Mouse (Mus musculus): ENCODE results near the gene Dgke.

The Dgke gene

DNA sequence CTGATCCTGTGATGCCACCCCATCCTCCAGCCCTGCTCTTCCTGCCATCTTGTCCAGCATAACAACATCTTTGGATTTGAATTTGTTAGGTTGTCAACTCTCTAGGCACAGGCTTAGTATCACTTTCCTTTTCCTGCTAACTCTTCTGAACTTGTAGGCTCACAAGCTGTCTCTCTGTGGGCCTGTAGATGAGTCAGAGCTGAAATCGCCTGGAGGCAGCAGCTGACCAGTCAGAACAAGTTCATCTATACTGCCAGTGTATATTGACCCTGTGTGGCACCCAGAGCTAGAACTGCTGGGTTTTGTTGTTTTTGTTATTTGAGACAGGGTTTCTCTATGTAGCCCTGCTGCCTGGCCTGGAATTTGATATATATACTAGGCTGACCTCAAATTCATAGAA, 35.5 kb downstream of the Dgke start:
- no peak for DNase-seq

DNA sequence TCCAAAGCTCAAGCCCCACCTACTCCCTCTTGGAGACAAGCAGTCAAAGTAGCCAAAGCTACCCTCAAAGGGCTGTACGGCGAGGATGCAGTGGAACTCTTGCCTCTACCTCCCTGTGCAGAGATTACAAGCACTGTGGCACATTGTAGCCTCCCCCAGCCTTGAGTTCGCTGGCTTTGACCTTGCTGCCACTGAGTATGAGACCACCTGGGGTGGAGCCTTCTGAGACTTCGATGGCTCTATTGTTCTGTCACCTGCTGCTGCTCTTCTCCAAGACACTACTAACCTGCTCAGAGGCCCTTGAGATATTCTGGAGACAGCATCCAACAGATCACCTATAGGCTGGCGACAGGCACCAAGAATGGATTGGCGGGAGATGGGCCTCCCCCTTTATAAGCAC, 36.1 kb downstream of the Dgke start:
- DNase-seq = no peak

DNA sequence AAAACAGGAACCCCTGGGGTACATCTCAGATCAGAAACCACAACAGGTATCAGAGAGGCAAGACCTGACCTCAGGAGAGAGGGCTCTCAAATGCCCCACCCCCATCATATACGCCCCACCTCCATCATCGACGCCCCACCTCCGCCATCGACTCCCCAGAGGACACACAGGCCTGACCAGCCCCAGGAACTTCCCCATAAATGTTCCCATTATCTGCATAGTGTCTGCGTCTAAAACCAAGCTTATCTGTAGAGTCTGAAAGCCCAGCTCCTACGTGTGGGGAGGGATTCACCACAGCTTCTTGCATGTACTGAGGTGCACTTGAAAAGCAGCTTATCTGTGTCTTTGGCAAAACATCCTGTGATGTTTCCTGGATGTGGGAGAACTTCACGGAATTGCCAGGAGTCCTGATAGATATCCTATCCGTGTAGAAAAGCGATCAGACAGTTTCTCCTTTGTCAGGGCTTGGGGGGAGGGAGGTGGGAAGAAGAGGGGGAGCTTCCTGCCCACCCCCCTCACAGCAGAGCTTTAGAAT, 37.7 kb downstream of the Dgke start:
- no peak for DNase-seq

DNA sequence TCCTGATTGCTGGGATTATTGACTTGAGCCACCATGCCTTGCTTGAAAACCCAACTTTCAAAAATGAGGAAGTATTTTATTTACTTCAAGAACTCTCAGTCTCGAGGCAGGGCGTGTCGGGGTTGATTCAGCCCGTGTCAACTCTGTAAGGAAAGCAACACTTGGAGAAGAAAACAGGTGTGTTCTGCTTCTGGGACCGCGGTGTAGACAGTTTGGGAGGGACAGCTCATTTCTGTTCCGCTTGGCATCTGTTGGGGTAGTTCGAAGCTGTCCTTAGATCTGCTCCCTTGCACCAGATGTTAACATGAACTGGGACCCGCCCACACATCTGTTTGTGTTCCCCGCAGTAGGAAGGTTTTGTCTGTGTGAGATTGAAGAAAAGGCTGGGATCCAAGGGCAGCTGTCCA, 38.7 kb downstream of the Dgke start:
- no peak for DNase-seq

DNA sequence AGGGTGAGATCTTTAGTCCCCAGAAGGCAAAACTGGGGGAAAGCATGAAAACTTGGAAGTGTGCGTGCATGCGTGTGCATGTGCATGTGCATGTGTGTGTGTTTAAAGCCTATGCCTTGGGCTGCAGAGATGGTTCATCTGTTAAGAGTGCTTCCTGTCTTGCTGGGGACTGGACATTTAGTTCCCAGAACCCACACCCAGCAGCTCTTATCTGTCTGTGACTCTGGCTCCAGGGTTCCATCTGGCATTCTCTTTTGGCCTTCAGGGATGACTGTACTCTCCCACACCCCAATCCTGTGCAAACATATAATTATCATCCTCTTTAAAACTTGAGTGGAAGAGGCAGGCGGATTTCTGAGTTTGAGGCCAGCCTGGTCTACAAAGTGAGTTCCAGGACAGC, 40.5 kb downstream of the Dgke start:
- no peak for DNase-seq

DNA sequence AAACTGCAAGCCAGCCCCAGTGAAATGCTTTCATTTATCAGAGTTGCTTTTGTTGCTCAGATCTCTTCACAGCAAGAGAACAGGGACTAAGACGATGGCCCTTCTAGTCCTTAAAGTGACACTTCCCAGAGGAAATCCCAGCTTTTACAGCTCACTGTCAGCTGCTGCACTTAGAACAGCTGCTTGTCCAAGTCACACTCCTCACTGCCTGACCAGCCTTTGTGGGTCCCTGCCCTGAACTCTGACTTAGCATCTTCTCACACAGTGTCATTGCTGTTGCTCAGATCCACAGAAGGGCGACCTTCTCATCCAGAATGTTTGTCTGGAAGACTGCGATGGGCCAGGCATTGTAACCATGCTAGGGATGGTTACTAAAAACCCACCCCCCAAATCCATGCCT, 41.0 kb downstream of the Dgke start:
- no peak for DNase-seq

DNA sequence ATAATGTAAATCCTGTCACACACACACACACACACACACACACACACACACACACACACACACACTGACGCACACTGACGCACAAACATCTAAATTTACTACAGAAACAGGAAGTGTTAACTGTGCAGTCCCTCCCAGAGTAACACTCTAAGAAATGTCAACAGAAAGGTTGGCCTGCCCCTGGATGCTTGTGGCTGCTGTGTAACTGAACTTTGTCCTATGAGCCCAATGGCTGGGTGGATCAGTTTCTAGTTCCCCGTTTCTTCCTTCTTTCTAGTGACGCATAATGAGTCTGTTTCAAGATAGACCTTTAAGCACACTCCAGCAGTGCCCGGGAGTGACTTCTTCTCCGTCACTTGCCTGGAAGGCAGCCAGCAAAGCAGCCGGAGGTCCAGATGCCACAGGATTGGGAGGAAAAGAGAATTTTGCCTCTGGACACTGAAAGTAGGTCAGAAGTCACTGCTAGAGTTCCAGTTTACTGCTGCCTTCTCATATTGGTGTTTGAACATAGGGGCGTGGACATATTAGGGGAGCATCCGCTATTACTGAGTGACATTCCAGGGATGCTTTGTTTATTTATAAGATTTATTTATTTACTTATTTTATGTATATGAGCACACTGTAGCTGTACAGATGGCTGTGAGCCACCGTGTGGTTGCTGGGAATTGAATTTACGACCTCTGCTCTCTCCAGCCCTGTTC, 42.3 kb downstream of the Dgke start:
- peak; percentile 86 for DNase-seq

DNA sequence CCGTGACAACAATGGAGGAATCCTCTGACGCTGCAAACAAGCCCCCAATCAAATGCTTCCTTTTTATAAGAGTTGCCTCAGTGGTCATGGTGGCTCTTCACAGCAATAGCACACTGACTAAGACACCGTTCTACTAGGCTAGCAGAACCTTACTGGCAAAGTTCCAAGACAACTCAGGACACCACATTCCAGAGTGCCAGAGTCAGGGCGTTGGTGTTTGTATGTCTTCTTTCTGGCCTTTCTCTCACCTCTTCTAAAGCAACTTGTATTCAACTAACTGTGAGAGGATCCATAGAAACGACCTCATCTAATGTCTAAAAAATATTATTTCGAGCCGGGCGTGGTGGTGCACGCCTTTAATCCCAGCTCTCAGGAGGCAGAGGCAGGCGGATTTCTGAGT, 43.2 kb downstream of the Dgke start:
- no peak for DNase-seq

DNA sequence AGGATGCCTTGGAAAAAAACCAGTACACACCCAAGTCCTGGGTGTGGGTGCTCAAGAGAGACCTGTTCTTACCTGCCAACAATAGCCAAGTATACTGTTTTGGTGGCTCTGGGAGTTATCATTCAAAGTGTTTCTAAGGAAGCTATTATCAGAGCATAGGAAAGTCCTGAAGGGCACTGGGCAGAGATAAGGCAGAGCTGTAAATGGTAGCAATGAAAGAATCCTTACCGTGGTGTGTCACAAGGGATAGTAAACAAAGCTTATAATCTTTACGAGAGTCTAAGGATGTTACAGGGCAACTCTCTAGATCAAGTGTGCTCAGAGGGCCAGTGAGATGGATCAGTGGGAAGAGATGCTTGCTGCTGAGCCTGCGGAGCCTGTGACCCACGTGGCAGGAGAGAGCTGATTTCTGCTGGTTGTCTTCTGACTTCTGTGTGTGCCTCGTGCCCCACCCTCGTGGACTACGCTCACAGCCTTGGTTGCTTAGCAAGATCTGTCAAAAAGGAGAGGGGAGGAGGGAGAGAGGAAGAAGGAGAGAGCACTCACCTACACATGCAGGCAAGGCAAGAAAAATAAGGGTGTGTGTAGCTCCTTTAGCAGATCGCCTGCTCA, 44.4 kb downstream of the Dgke start:
- DNase-seq = no peak

DNA sequence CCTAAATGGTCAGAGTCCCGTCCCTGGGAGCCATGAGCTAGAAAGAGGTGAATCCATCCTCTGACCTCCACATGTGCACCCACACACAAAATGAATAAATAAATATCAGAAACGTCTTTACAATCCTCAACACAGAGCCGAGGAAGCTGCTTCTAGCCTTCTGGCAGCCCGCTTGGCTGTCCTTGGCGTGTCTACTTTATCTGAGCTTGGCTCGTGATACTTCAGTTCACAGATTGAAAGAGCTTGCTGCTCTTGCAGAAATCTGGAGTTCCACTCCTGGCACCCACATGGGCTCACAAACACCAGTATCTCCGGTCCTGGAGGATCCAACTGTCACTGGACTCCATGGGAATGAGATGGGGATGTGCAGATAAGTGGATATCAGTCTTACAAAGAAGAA, 45.0 kb downstream of the Dgke start:
- no peak for DNase-seq

DNA sequence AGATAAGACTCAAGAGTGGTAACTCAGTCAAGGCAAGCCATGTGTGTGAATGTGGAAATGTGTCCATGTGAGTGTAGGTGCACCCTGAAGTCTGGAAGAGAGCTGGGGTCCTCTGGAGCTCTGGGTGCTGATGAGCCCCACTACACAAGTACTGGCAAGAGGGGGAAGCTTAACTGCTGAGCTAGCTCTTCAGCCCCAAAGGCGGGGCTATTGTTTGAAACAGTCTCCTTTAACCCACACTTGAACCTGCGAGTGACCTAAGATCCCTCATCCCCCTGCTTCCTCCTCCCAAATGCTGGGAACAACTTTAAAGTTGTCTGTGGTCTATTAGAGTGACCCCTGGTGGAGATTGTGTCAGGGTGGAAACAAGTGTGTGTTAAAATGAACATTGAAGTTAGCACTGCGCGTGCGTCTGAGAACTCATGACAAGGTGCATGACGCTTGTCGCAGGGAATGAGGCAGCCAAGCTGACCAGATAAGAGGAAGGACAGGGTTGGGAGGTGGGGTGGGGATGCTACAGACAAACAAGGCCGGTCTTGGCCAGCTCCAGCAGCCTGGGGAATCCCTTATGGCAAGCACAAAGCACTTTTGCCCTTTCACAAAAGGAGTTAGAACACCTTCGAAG, 45.9 kb downstream of the Dgke start:
- DNase-seq = no peak

DNA sequence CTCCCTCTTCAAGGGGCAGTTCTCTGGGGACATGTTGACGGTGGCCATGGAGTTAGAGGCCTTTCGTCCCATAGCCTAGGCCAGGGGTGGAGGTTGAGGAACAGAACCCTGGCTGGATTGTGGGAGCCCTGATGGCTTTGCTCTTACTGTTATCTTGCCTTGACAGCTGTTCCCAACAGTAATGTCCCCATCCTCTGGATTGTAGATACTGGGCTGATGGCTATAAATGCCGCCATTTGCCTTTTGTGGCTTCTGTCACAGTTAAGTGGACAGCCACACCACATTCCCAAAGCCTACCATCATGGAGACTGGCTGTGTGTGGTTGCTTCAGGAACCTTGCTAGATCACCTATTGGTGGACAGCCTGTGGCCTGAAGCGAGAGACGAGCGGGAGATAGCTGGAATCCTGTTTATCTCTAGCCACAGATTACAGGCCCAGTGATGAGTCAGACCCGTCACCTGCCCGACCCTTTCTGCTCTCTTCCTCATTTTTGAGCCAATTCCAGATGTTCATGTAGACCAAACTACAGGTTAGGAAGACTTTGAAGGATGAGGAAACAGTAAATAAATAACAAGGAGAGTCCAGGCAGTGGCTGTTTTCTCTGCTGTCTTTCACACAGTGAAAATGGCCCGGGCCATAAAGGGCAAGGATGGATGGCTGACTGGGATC, 49.0 kb downstream of the Dgke start:
- DNase-seq = no peak

DNA sequence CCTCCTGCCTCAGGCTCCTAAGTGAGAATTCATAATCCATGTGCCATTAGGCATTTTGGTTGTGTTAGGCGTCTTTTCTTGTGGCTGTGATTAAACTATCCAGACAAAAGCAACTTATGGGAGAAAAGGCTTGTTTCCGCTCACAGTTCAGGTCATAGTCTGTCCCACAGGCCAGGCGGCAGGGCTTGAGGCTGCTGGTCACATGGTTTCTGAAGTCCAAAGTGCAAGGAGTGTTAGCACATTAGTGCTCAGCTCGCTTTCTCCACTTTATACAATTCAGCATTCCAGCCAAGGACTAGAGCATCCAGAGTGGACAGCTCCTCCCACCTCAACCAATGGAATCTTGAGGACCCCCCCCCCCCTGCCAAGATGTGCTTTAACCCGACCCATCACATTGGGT, 54.4 kb downstream of the Dgke start:
- DNase-seq = peak; percentile 72

DNA sequence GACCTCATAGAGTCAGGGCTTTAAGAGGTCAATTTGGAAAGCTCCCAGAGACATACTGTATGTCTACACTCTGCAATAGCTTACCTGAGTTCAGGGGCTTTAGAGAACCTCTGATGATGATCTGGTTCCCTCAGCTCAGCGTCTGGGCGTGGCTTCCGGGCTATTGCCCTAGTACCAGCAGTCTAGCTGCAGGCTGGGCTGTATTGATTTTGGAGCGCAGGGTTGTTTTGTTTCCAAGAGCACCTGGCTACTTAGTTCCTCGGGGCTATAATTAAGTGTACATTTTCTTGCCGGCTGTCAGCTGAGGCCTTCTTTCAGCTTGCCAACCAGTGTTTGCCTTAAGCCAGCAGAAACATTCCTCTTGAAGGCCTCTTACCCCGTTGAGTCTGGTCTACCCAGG, 57.2 kb downstream of the Dgke start:
- no peak for DNase-seq

DNA sequence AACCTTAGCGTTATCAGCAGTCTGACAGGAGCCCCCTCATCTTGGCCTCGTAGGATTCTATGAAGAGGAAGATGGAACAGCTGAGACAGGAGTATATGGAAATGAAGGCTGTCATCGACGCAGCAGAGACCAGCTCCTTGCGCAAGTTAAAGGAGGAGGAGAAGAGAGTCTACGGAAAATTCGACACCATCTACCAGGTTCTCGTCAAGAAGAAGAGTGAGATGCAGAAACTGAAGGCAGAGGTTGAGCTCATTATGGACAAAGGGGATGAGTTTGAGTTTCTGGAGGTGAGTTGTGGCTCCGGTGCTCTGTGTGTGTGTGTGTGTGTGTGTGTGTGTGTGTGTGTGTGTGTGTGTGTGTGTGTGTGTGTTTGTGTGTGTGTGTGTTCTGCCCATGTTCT, 57.6 kb downstream of the Dgke start:
- no peak for DNase-seq

DNA sequence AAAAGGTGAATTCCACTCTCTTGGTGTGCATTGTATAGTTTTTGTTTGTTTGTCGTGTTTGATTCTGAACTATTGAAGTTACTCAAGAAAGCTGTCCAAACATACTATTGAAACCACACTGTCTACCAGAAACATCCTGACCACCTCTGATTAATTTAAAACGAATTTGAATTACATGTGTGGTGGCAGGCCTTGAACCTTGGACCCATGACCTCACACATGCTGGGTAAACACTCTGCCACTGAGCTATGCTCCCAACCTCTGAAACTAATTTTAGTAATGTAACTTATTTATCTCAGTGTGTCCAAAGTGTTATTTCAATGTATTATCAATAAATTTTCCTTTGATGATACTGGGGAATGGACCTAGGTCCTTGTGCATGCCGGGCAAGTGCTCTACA, 59.1 kb downstream of the Dgke start:
- DNase-seq = no peak

DNA sequence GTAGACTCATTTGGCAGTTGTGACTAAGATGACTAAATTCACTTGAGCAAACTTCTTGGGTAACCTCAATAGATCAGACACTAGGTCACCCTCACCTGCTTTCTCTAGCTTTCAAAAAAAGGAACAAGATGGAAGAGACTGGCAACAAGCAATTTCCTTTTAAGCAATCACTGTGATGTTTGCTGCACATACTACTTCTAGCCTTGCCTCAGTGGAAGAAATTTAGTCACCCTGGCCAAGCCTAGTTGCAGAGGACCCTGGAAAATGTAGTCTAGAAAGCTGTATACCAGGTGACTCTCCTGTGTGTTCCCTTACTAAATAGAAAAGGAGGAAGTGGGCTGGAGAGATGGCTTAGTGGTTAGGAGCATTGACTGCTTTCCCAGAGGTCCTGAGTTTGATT, 60.2 kb downstream of the Dgke start:
- DNase-seq = no peak

DNA sequence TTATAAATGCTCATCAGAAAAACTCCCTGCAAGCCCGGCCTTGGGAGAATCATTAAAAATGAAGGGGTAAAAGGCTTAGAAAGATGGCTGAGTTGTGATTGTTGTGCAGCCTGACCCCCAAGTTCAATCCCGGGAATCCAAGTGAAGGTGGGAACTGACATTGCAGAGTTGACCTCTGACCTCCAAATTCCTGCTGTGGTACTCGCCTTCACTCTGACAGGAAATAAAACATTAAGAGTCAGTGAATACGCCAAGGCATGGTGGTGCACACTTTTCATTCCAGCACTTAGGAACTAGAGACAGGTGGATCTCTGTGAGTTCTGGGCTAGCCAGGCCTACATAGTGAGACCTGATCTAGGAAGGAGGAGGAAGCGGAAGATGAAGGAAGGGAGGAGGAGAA, 61.2 kb downstream of the Dgke start:
- no peak for DNase-seq

DNA sequence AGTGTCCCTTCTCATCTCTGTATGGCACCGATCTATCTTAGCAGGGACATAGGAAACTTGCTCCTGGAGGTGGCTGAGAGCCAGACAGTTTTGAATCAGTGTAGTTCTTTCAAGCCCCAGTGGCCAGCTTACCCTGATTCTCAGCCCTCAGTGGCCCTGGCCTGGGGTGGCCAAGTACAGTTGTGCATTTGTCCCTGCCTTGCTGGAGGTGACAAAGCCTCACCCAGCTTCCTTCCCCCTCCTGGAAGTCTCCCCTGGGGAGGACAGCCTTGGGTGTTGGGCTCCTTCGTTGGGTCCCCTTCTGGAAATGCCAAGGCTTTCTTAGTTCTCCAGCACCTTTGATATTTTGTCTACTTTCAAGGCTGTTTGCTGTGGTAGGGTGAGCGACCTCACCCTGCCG, 62.9 kb downstream of the Dgke start:
- DNase-seq = peak; percentile 31

DNA sequence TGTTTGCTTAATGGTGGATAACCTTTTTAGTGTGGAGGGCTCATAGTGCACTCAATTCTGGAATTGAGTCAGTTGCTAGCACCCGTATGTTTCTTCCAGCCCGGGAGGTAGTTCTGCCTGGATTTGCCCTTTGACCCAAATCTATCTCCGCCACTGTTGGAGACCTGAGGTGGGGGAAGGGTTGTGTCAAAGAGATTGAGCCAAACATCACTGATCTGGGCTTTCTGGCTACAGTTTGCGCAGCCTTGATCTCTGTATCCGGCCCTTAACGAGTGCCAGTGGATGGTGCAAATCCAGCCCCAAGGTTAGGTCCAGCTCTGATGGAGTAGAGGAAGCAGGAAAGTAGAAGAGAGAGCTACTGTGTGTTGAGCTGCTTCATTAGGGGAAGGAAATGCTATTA, 63.6 kb downstream of the Dgke start:
- DNase-seq = peak; percentile 40

DNA sequence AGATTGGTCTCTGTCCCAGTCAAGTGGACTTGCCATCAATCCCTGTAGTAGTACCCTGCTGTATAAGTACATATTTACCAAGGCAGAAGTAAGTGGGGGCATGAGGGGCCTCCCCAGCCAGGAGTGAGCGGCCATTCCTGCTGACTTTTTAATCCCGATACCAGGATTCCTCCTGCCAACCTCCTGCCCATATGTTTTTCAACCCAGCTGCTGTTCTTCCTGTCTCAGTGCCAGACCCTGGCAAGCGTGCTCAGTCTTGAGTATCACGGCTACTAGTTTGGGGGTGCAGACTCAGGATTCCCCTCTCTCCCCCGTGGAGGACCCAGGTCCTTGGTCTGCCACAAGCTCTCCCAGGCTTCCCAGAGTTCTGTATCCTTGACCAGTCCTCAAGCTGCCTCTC, 64.0 kb downstream of the Dgke start:
- peak; percentile 38 for DNase-seq

DNA sequence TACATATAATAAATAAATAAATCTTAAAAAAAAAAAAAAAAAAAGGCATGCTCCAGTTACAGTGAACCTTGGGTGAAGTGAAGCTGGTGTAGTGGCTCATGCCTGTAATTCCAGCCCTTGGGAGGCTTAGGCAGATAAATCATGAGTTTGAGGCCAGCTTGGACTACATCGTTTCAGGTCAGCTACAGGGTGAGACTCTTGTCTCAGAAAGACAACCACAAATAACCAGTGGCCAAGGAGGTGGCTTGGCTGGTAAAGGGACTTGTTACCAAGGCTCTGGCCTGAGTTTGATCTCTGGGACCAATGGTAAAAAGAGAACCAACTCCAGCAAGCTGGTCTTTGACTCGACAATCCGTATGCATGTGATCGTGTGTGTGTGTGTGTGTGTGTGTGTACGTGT, 64.6 kb downstream of the Dgke start:
- DNase-seq = no peak

DNA sequence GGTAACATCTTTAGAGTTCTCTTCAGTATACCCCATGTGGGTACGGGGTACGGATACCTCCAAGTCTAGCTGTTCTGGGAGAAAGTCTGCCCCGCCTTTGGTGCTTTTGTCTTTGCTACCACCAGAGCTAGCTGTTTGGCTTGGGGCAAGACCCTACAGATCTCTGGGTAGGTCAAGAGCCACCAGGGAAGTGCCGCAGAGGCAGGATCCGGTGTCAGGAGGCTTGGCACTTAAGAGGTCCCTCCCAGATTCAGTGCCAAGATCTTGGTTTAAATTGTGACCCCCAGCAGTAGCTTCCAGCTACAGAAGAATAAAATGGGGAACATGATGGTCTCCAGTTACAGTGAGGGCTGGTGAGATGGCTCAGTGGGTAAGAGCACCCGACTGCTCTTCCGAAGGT, 65.1 kb downstream of the Dgke start:
- DNase-seq = no peak

DNA sequence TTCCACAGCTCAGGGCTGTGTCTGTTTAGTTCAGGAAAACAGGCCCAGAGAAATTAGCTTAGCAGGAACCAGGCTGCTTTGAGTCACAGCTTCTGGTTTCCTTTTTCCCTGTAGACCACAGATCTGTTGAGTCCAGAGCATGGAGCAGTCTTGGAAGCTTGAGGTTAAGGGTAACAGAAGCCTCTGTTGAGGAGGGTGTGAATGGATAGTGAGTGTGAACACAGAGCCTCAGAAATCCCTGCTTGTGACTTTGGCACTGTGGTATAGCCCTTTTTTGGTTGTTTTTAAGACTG, 66.2 kb downstream of the Dgke start:
- DNase-seq = no peak
